ENCODE assay signal across 17 mouse cellular contexts in genomic region chr12:77481153-77481552, GRCm38 (mm10).
"Had no signal": no experiment of that assay in that cellular context is flagged by ENCODE, and none has a peak within 500 bp of the region (broad histone marks: within the 10 kb centered on the region; RNA-seq: fewer than 3 reads in every experiment).

No protein-coding gene starts in this region.

- DNase-seq: lung, adult 18-20 months; lung, embryonic 14.5 days; lung, postnatal 10 days; lung, postnatal 4 days; right cerebral cortex, postnatal 25 days; thymus, adult 2 months; thymus, postnatal 25 days; thymus, postnatal 4 days had no signal

- H3K4me1 ChIP-seq: midbrain, embryonic 12.5 days; neural tube, embryonic 15.5 days; stomach, embryonic 15.5 days had no signal

- H3K27ac ChIP-seq: liver, embryonic 14.5 days; midbrain, embryonic 10.5 days; midbrain, embryonic 12.5 days; neural tube, embryonic 13.5 days; neural tube, embryonic 15.5 days; stomach, embryonic 15.5 days; stomach, postnatal 0 days had no signal

- H3K27me3 ChIP-seq: midbrain, embryonic 12.5 days; neural tube, embryonic 13.5 days; neural tube, embryonic 15.5 days; stomach, embryonic 15.5 days had no signal

- H3K4me3 ChIP-seq: midbrain, embryonic 10.5 days; midbrain, embryonic 12.5 days; myocyte; neural tube, embryonic 13.5 days; neural tube, embryonic 15.5 days; stomach, embryonic 15.5 days had no signal

- H3K9me3 ChIP-seq: midbrain, embryonic 10.5 days; midbrain, embryonic 12.5 days; neural tube, embryonic 13.5 days; neural tube, embryonic 15.5 days; stomach, embryonic 15.5 days had no signal

- H3K36me3 ChIP-seq: midbrain, embryonic 10.5 days; midbrain, embryonic 12.5 days; neural tube, embryonic 15.5 days; stomach, embryonic 15.5 days had no signal

- H3K9ac ChIP-seq: liver, embryonic 14.5 days; lung, embryonic 14.5 days; midbrain, embryonic 12.5 days; neural tube, embryonic 13.5 days; neural tube, embryonic 15.5 days; stomach, embryonic 15.5 days had no signal

- ATAC-seq: midbrain, embryonic 16.5 days had no signal
